9 mouse cellular contexts compared by ENCODE assay signal in genomic region chr10:128283604-128284579, GRCm38 (mm10). TPM values are rescaled to one million over a fixed set of nuclear protein-coding genes. Genes with fewer than 3 reads are reported as not detected.
DNase-seq lines count a peak whose midpoint lies in the region; ATAC-seq and TF ChIP-seq lines count a peak whose summit lies in the region.
"Had no signal": no experiment of that assay in that cellular context is flagged by ENCODE, and none has a peak within 500 bp of the region (broad histone marks: within the 10 kb centered on the region; RNA-seq: fewer than 3 reads in every experiment).

No protein-coding gene starts in this region.

- H3K4me1 ChIP-seq in MEL (ENCODE audit: control insufficient read depth in 1 of 2, insufficient read depth in 2 of 2, low read length in 2 of 2) = no peaks in the 10 kb centered on the region
- no peaks in the 10 kb centered on the region for H3K4me1 ChIP-seq in forebrain, embryonic 13.5 days
- no peaks in the 10 kb centered on the region for H3K4me1 ChIP-seq in hindbrain, postnatal 0 days (ENCODE audit: insufficient read depth, low read length)
- no peaks in the 10 kb centered on the region for H3K4me1 ChIP-seq in liver, embryonic 11.5 days (replicated peaks; ENCODE audit: control insufficient read depth, insufficient read depth, low read length)
- H3K4me1 ChIP-seq in neural tube, embryonic 13.5 days (replicated peaks) = no peaks in the 10 kb centered on the region

- H3K27ac ChIP-seq in MEL (ENCODE audit: control insufficient read depth, low read depth, low read length) = no peak overlapping the region
- no peak overlapping the region for H3K27ac ChIP-seq in forebrain, embryonic 13.5 days
- H3K27ac ChIP-seq in hindbrain, postnatal 0 days = peak overlapping the region; percentile 55
- 0 out of 2 replicates have a peak overlapping the region, but pooled peaks have one; percentile 4 for H3K27ac ChIP-seq in liver, embryonic 11.5 days (ENCODE audit: low read depth, low read length)
- H3K27ac ChIP-seq in neural tube, embryonic 13.5 days (replicated peaks) = no peak overlapping the region

- no peaks in the 10 kb centered on the region for H3K79me2 ChIP-seq in MEL (ENCODE audit: control insufficient read depth, insufficient read depth, low read length, poor library complexity)

- no peaks in the 10 kb centered on the region for H3K9me3 ChIP-seq in MEL (replicated peaks; ENCODE audit: insufficient read depth, low read length)
- H3K9me3 ChIP-seq in forebrain, embryonic 13.5 days (replicated peaks) = no peaks in the 10 kb centered on the region
- H3K9me3 ChIP-seq in hindbrain, postnatal 0 days (ENCODE audit: low read length) = no peaks in the 10 kb centered on the region
- no peaks in the 10 kb centered on the region for H3K9me3 ChIP-seq in liver, embryonic 11.5 days (ENCODE audit: control insufficient read depth, low read length)
- H3K9me3 ChIP-seq in neural tube, embryonic 13.5 days = no peaks in the 10 kb centered on the region

- no peak overlapping the region for H3K4me3 ChIP-seq in MEL (ENCODE audit: control insufficient read depth in 1 of 2, insufficient read depth in 1 of 2, low read depth in 2 of 2, low read length in 2 of 2)
- H3K4me3 ChIP-seq in forebrain, embryonic 13.5 days = no peak overlapping the region
- H3K4me3 ChIP-seq in hindbrain, postnatal 0 days (ENCODE audit: low read length) = no peak overlapping the region
- no peak overlapping the region for H3K4me3 ChIP-seq in liver, embryonic 11.5 days (ENCODE audit: low read depth, low read length)
- no peak overlapping the region for H3K4me3 ChIP-seq in neural tube, embryonic 13.5 days

- H3K4me2 ChIP-seq in forebrain, embryonic 13.5 days = no peak overlapping the region
- H3K4me2 ChIP-seq in hindbrain, postnatal 0 days (ENCODE audit: low read depth, low read length) = no peak overlapping the region
- no peak overlapping the region; the same call in 1 of the 2 replicates for H3K4me2 ChIP-seq in liver, embryonic 11.5 days
- H3K4me2 ChIP-seq in neural tube, embryonic 13.5 days = no peak overlapping the region

- TF ChIP-seq EP300 in MEL (IDR thresholded peaks at IDR 0.05; ENCODE audit: low read depth in 1 of 2, low read length in 2 of 2) = no peak

- DNase-seq in 416B (ENCODE audit: low read depth) = peak; percentile 69
- DNase-seq in MEL (ENCODE audit: low read depth, low spot score) = peak; percentile 75
- peak; percentile 97 for DNase-seq in cerebellum, adult 11 months
- DNase-seq in hindbrain, postnatal 0 days (ENCODE audit: low spot score) = peak; percentile 88
- DNase-seq in liver, embryonic 11.5 days (ENCODE audit: low spot score) = peak; percentile 66
- DNase-seq in thymus, postnatal 14 days = peak; percentile 68

- no peak overlapping the region for H3K9ac ChIP-seq in MEL (ENCODE audit: control insufficient read depth, low read depth, low read length, poor library complexity, severe bottlenecking)
- no peak overlapping the region; the same call in 1 of the 2 replicates for H3K9ac ChIP-seq in forebrain, embryonic 13.5 days
- H3K9ac ChIP-seq in hindbrain, postnatal 0 days (replicated peaks; ENCODE audit: low read length) = no peak overlapping the region
- H3K9ac ChIP-seq in liver, embryonic 11.5 days (ENCODE audit: low read depth, low read length) = no peak overlapping the region
- no peak overlapping the region for H3K9ac ChIP-seq in neural tube, embryonic 13.5 days

- no peak for TF ChIP-seq POLR2A in MEL (IDR thresholded peaks at IDR 0.05; ENCODE audit: control insufficient read depth in 1 of 2, insufficient read depth in 1 of 2, low read depth in 1 of 2, low read length in 2 of 2, poor library complexity in 1 of 2)

- 66% methylated on average over 31 of the region's 31 CpGs for WGBS in forebrain, embryonic 13.5 days
- 55% methylated on average over 31 of the region's 31 CpGs for WGBS in hindbrain, postnatal 0 days
- 66% methylated on average over 31 of the region's 31 CpGs for WGBS in liver, embryonic 11.5 days
- WGBS in neural tube, embryonic 13.5 days = 65% methylated on average over 31 of the region's 31 CpGs

- TF ChIP-seq RAD21 in MEL (IDR thresholded peaks at IDR 0.05; ENCODE audit: low read depth, low read length) = peak; percentile 70

- TF ChIP-seq CTCF in MEL (IDR thresholded peaks at IDR 0.05 in 2 of 3, conservative IDR thresholded peaks at IDR 0.05 in 1 of 3; ENCODE audit: control insufficient read depth in 1 of 3, insufficient read depth in 1 of 3, low read depth in 2 of 3, low read length in 3 of 3, poor library complexity in 1 of 3, severe bottlenecking in 1 of 3) = peak; percentile 69 to 86 (median 85)
- TF ChIP-seq CTCF in hindbrain, postnatal 0 days (IDR thresholded peaks at IDR 0.05; ENCODE audit: low read depth) = peak; percentile 85

- no peaks in the 10 kb centered on the region for H3K27me3 ChIP-seq in MEL (ENCODE audit: control insufficient read depth in 1 of 2, insufficient read depth in 2 of 2, low read length in 2 of 2)
- no peaks in the 10 kb centered on the region for H3K27me3 ChIP-seq in forebrain, embryonic 13.5 days
- no peaks in the 10 kb centered on the region for H3K27me3 ChIP-seq in hindbrain, postnatal 0 days (ENCODE audit: insufficient read depth, low read length)
- no peaks in the 10 kb centered on the region for H3K27me3 ChIP-seq in liver, embryonic 11.5 days (replicated peaks; ENCODE audit: control insufficient read depth, insufficient read depth, low read length)
- H3K27me3 ChIP-seq in neural tube, embryonic 13.5 days = no peaks in the 10 kb centered on the region

- H3K36me3 ChIP-seq in MEL (ENCODE audit: control insufficient read depth in 1 of 2, insufficient read depth in 2 of 2, low read length in 2 of 2) = no peaks in the 10 kb centered on the region
- H3K36me3 ChIP-seq in forebrain, embryonic 13.5 days (ENCODE audit: poor library complexity, severe bottlenecking) = peaks cover 81% of the 10 kb centered on the region
- peaks cover 45% of the 10 kb centered on the region for H3K36me3 ChIP-seq in hindbrain, postnatal 0 days (ENCODE audit: insufficient read depth, low read length)
- H3K36me3 ChIP-seq in liver, embryonic 11.5 days (ENCODE audit: control insufficient read depth, insufficient read depth, low read length) = peaks cover 31% of the 10 kb centered on the region
- peaks cover 83% of the 10 kb centered on the region for H3K36me3 ChIP-seq in neural tube, embryonic 13.5 days

- ATAC-seq in forebrain, embryonic 13.5 days = peak; percentile 57; the same call in 1 of the 2 replicates
- peak; percentile 76 for ATAC-seq in hindbrain, postnatal 0 days
- ATAC-seq in liver, embryonic 11.5 days (replicated peaks; ENCODE audit: low FRiP score) = 0 out of 2 replicates have a peak, but pooled peaks have one; percentile 9
- peak; percentile 50; the same call in 1 of the 2 replicates for ATAC-seq in neural tube, embryonic 13.5 days (ENCODE audit: low read depth)

RNA-seq across cellular contexts. Expression of gene Stat2, which starts 13.5 kb away (rescaled TPM):
- 3.4 and 3.6 TPM in 2 replicates for total RNA-seq in MEL (2012; rRNA removed)
- 1 to 10 TPM in 1 of 2 experiments, not detected in 1; 6.6 TPM for polyA plus RNA-seq in MEL (2012; ENCODE audit: insufficient read depth in 1 of 2, insufficient read length in 2 of 2, low read depth in 1 of 2, low replicate concordance in 2 of 2, missing spikeins in 1 of 2)
- 14.5 and 15.3 TPM in 2 replicates for polyA plus RNA-seq in forebrain, embryonic 13.5 days (2015; fragmentation: Nextera tagmentation; extraction: Ambion mirVana)
- 7.5 and 8.5 TPM in 2 replicates for total RNA-seq in hindbrain, postnatal 0 days (2014; rRNA removed)
- 9.7 and 12.8 TPM in 2 replicates for polyA plus RNA-seq in hindbrain, postnatal 0 days (2015; fragmentation: Nextera tagmentation; extraction: Ambion mirVana)
- 12.5 and 14.9 TPM in 2 replicates for polyA plus RNA-seq in liver, embryonic 11.5 days (2014; fragmentation: Nextera tagmentation; extraction: Ambion mirVana)
- polyA plus RNA-seq in neural tube, embryonic 13.5 days (2015; fragmentation: Nextera tagmentation; extraction: Ambion mirVana) = 22.6 and 23.7 TPM in 2 replicates

RNA-seq across cellular contexts. Expression of gene Il23a, which starts 14.7 kb away (rescaled TPM):
- total RNA-seq in MEL (2012; rRNA removed) = 0.12 and 0.20 TPM in 2 replicates
- polyA plus RNA-seq in MEL (2012; ENCODE audit: insufficient read depth in 1 of 2, insufficient read length in 2 of 2, low read depth in 1 of 2, low replicate concordance in 2 of 2, missing spikeins in 1 of 2) = under 1 TPM in 1 of 2 experiments, not detected in 1; 0.29 TPM
- not detected in 2 replicates for polyA plus RNA-seq in forebrain, embryonic 13.5 days (2015; fragmentation: Nextera tagmentation; extraction: Ambion mirVana)
- total RNA-seq in hindbrain, postnatal 0 days (2014; rRNA removed) = 0.50 TPM in 1 of 2 replicates, not detected in the other
- polyA plus RNA-seq in hindbrain, postnatal 0 days (2015; fragmentation: Nextera tagmentation; extraction: Ambion mirVana) = 0.35 and 0.73 TPM in 2 replicates
- 0.12 and 0.22 TPM in 2 replicates for polyA plus RNA-seq in liver, embryonic 11.5 days (2014; fragmentation: Nextera tagmentation; extraction: Ambion mirVana)
- polyA plus RNA-seq in neural tube, embryonic 13.5 days (2015; fragmentation: Nextera tagmentation; extraction: Ambion mirVana) = 0.25 and 0.38 TPM in 2 replicates

RNA-seq across cellular contexts. Expression of gene Apof, which starts 15.4 kb away (rescaled TPM):
- not detected in 2 replicates for total RNA-seq in MEL (2012; rRNA removed)
- polyA plus RNA-seq in MEL (2012; ENCODE audit: insufficient read depth in 1 of 2, insufficient read length in 2 of 2, low read depth in 1 of 2, low replicate concordance in 2 of 2, missing spikeins in 1 of 2) = not detected
- 0.14 TPM in 1 of 2 replicates, not detected in the other for polyA plus RNA-seq in forebrain, embryonic 13.5 days (2015; fragmentation: Nextera tagmentation; extraction: Ambion mirVana)
- total RNA-seq in hindbrain, postnatal 0 days (2014; rRNA removed) = 0.50 TPM in 1 of 2 replicates, not detected in the other
- polyA plus RNA-seq in hindbrain, postnatal 0 days (2015; fragmentation: Nextera tagmentation; extraction: Ambion mirVana) = 0.23 and 0.41 TPM in 2 replicates
- 25.0 and 28.0 TPM in 2 replicates for polyA plus RNA-seq in liver, embryonic 11.5 days (2014; fragmentation: Nextera tagmentation; extraction: Ambion mirVana)
- polyA plus RNA-seq in neural tube, embryonic 13.5 days (2015; fragmentation: Nextera tagmentation; extraction: Ambion mirVana) = not detected in 2 replicates
- polyA plus RNA-seq: heart, embryonic 14.5 days had no signal

RNA-seq across cellular contexts. Expression of gene Pan2, which starts 19.2 kb away (rescaled TPM):
- 6.8 and 7.9 TPM in 2 replicates for total RNA-seq in MEL (2012; rRNA removed)
- polyA plus RNA-seq in MEL (2012; ENCODE audit: insufficient read depth in 1 of 2, insufficient read length in 2 of 2, low read depth in 1 of 2, low replicate concordance in 2 of 2, missing spikeins in 1 of 2) = 10 to 100 TPM in 1 of 2 experiments, not detected in 1; 28.6 TPM
- 32.0 and 35.0 TPM in 2 replicates for polyA plus RNA-seq in forebrain, embryonic 13.5 days (2015; fragmentation: Nextera tagmentation; extraction: Ambion mirVana)
- 21.2 and 25.2 TPM in 2 replicates for total RNA-seq in hindbrain, postnatal 0 days (2014; rRNA removed)
- 14.3 and 16.4 TPM in 2 replicates for polyA plus RNA-seq in hindbrain, postnatal 0 days (2015; fragmentation: Nextera tagmentation; extraction: Ambion mirVana)
- 27.8 and 29.9 TPM in 2 replicates for polyA plus RNA-seq in liver, embryonic 11.5 days (2014; fragmentation: Nextera tagmentation; extraction: Ambion mirVana)
- 22.2 and 24.3 TPM in 2 replicates for polyA plus RNA-seq in neural tube, embryonic 13.5 days (2015; fragmentation: Nextera tagmentation; extraction: Ambion mirVana)

RNA-seq across cellular contexts. Expression of gene Apon, which starts 30.0 kb away (rescaled TPM):
- 0.27 and 0.46 TPM in 2 replicates for total RNA-seq in MEL (2012; rRNA removed)
- polyA plus RNA-seq in MEL (2012; ENCODE audit: insufficient read depth in 1 of 2, insufficient read length in 2 of 2, low read depth in 1 of 2, low replicate concordance in 2 of 2, missing spikeins in 1 of 2) = under 1 TPM in 1 of 2 experiments, not detected in 1; 0.46 TPM
- 0.27 and 0.33 TPM in 2 replicates for polyA plus RNA-seq in forebrain, embryonic 13.5 days (2015; fragmentation: Nextera tagmentation; extraction: Ambion mirVana)
- total RNA-seq in hindbrain, postnatal 0 days (2014; rRNA removed) = not detected in 2 replicates
- polyA plus RNA-seq in hindbrain, postnatal 0 days (2015; fragmentation: Nextera tagmentation; extraction: Ambion mirVana) = not detected in 2 replicates
- 0.43 and 0.92 TPM in 2 replicates for polyA plus RNA-seq in liver, embryonic 11.5 days (2014; fragmentation: Nextera tagmentation; extraction: Ambion mirVana)
- polyA plus RNA-seq in neural tube, embryonic 13.5 days (2015; fragmentation: Nextera tagmentation; extraction: Ambion mirVana) = 0.17 and 0.32 TPM in 2 replicates
- polyA plus RNA-seq: heart, embryonic 14.5 days had no signal

Comparison
In these comparisons a context has a peak if more than half of its experiments do, and no peak if none do; other contexts are left out.
1. H3K27ac ChIP-seq: peak in hindbrain, postnatal 0 days (single experiment) and liver, embryonic 11.5 days (single experiment); none in MEL (single experiment), forebrain, embryonic 13.5 days (single experiment) and neural tube, embryonic 13.5 days (single experiment).
2. ATAC-seq: peak in every context shown above with its lines; median percentile 76 in hindbrain, postnatal 0 days; 57 in forebrain, embryonic 13.5 days; 50 in neural tube, embryonic 13.5 days; 9 in liver, embryonic 11.5 days.
3. RNA of gene Apof, which starts 15.4 kb away (polyA plus RNA-seq): 25.0 to 28.0 TPM in liver, embryonic 11.5 days; 0.23 to 0.41 TPM in hindbrain, postnatal 0 days, not detected in neural tube, embryonic 13.5 days, not detected in MEL and 0.14 TPM in forebrain, embryonic 13.5 days; every median in the first group is over 10 times any median in the second.
4. Peak in every context shown above with its lines, with median percentiles within 50 percentile points of each other: DNase-seq.